Mouse (Mus musculus): ENCODE measurements at regions not wholly inside any gene's neighbourhood (a gene's known extent, or its start where the extent isn't known, plus 50 kb on each side); places are given as distances from the start of the nearest gene placed in this dataset.

GRCm38 (mm10) chr12:70752266-70752910 is 72.9 kb upstream of the Frmd6 start:
- DNase-seq (ENCODE audit: extremely low read depth, low read depth, low spot score): no peak

DNA sequence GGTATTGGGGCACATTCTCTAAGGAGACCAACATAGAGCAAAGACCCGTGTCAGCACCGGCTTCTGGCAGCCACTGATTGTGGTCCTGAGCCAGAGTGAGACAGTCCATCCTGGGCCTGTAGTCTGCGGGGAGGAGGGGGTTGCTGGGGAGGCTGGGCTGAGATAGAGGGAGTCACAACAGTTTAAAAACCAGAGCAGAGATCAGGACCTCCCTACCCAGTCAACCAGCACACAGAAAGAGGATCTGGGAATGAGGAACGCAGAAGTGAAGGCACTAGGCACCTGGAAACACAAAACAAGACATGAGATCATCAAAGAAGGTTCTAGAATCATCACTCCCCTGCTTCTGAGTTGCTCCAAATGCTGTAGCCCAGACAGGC is 72.4 kb upstream of the Frmd6 start:
- no peak for DNase-seq (ENCODE audit: extremely low read depth, low read depth, low spot score)

GRCm38 (mm10) chr12:70753458-70753857 is 71.9 kb upstream of the Frmd6 start:
- no peak for DNase-seq (ENCODE audit: extremely low read depth, low read depth, low spot score)

DNA sequence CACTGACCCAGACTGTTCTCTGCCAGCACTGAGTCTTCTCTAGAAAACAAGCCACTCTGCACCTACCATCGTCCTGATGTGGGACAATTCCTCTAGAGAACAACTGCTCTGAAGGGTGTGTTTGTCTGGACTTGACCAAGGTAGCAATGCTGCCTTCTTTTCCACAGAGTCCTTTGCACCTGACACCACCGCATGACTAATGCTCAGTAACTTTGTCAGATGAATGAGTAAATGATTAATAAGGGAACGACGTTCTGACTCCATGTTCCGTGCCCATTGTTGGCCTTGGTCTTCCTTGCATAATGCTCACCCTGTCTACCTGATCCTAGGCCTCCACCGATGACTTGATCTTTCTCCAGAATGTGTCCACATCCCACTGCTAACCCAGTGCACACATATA is 67.2 kb upstream of the Frmd6 start:
- DNase-seq (ENCODE audit: extremely low read depth, low read depth, low spot score): no peak

DNA sequence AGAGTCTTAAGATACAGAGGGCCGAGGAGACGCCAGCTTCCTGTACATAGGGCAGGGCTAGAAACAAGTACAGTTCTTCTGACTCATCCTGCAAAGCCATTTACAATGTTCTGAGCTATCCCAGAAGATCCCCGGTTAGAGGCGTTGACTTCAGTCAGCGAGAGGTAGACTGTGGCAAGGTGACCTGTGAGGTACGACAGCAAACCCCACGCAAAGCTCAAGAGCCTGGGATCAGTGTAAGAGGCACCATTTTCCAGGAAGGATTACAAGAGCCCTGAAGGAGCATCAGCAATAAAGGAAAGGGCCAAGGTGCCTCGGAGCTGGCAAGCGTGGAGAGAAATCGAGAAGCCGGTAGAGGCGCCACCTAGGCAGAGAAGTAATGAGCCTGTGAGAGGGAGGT is 61.8 kb upstream of the Frmd6 start:
- DNase-seq (ENCODE audit: extremely low read depth, low read depth, low spot score): peak; percentile 65

- no peak for DNase-seq (ENCODE audit: extremely low read depth, low read depth, low spot score)
Measured at GRCm38 (mm10) chr12:70766319-70766718, 59.0 kb upstream of the Frmd6 start.

- no peak for DNase-seq (ENCODE audit: extremely low read depth, low read depth, low spot score)
Measured at GRCm38 (mm10) chr12:70767959-70768358, 57.4 kb upstream of the Frmd6 start.

GRCm38 (mm10) chr12:70768745-70769144 is 56.6 kb upstream of the Frmd6 start:
- peak; percentile 74 for DNase-seq (ENCODE audit: extremely low read depth, low read depth, low spot score)

DNA sequence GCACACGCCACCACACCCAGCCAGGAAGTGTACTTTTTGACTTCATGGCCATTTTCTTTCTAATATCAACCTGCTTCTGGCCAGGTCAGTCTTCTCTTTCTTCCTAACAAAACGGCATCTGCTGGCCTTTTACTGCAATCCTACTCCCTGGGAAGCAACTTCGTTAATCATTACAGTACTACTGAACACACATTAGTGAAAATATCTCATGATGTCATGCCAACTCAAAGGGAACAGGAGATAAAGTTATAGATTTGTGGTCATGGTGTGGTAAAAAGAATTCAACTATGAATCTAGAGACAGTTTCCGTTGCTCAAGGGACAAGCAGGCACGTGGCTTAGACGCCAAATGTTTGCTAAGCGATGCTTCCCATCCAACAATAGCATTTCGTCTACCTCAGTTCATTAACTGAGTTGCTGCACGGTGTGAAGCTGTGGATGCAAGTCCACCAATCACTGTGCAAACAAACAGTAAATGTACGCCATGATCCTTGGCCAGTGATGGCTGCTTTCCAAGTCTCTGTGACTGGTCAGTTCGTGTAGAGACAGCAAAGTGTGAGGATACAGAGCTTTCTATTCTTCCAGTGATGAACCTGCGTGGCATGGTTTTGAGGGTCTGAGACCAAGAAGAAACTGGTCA is 55.7 kb upstream of the Frmd6 start:
- DNase-seq (ENCODE audit: extremely low read depth, low read depth, low spot score): no peak

- DNase-seq (ENCODE audit: extremely low read depth, low read depth, low spot score): no peak
Measured at GRCm38 (mm10) chr12:70774006-70774405, 51.3 kb upstream of the Frmd6 start.

DNA sequence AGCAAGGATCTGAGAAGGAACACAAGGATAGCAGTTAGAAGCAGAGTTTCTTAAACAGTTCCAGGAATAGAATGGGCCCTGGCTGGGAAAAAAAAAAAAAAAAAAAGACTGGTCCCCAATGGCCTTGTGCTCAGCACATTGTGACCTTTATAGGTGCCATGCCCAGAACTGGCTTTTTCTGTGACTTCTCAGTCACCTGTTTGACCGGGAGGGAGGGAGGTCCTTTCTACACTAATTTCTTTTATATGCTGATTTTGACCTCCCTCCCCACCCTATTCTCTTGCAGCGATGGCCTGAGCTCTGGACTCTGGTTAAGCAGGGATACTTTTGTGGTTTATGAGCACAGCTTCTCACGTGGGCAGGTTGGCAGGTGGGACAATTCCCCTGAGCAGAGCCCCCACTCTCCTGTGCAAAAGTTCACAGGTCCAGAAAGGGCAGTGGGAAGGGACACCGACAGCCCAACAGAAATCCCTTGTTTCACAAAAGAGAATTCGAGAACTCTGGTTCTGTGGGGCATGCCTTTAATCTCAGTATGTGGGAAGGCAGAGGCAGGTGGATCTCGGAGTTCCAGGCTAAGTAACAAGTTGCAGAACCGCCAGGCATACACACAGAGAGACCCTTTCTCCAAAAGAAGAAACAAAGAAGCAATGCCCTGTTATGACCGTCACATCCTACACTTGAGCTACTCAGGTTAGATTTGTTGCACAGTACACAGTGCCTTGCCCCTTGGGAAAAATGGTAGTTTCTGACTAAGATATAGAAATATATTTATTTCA is 50.3 kb upstream of the Frmd6 start:
- DNase-seq (ENCODE audit: extremely low read depth, low read depth, low spot score): no peak

Measured in fat pad, adult 2 months (tissue).